Mouse (Mus musculus) embryonic facial prominence, embryonic 12.5 days (tissue): ENCODE measurements around the gene Usp33. TPM values are rescaled to one million over a fixed set of nuclear protein-coding genes. Genes with fewer than 3 reads are reported as not detected.

Experiments
- ATAC-seq: fragments of 200-750 bp; cut with Nextera tagmentation; 2 replicates; pipeline ENCODE4 v1.8.0; 2017; ENCODE audit not compliant: insufficient number of reproducible peaks, insufficient read depth, low FRiP score, low TSS enrichment
- H3K27ac ChIP-seq: fragments of 300-500 bp; sonication (generic); 2 replicates; pipeline ENCODE4 v1.5.1; 2016; ENCODE audit warnings: mild to moderate bottlenecking
- H3K27me3 ChIP-seq: fragments of 300-500 bp; sonication (generic); 2 replicates; pipeline ENCODE4 v1.6.1; 2016; ENCODE audit warnings: mild to moderate bottlenecking, moderate library complexity
- H3K36me3 ChIP-seq: fragments of 300-500 bp; sonication (generic); 2 replicates; pipeline ENCODE4 v1.6.1; 2016; ENCODE audit warnings: mild to moderate bottlenecking
- H3K4me1 ChIP-seq: fragments of 300-500 bp; sonication (generic); 2 replicates; pipeline ENCODE4 v1.6.1; 2016
- H3K4me2 ChIP-seq: fragments of 300-500 bp; sonication (generic); replicated peaks from 2 replicates; pipeline ENCODE4 v1.6.1; 2016; ENCODE audit warnings: mild to moderate bottlenecking, moderate library complexity
- H3K4me3 ChIP-seq: fragments of 300-500 bp; sonication (generic); 2 replicates; pipeline ENCODE4 v1.5.1; 2016; ENCODE audit warnings: mild to moderate bottlenecking
- H3K9ac ChIP-seq: fragments of 300-500 bp; sonication (generic); 2 replicates; pipeline ENCODE4 v1.6.1; 2016; ENCODE audit warnings: mild to moderate bottlenecking, moderate library complexity
- H3K9me3 ChIP-seq: fragments of 300-500 bp; sonication (generic); 2 replicates; pipeline ENCODE4 v1.6.1; 2016; ENCODE audit warnings: mild to moderate bottlenecking, moderate library complexity
- WGBS: fragments of 180-500 bp; shearing (Covaris S2); methylation state at CpG from one replicate; pipeline ENCODE4 v1.1.7; 2016; 5-methylcytosine and 5-hydroxymethylcytosine counted together
- polyA plus RNA-seq: library from polyadenylated mRNA; unstranded; fragments of >200 nt; fragmentation: Nextera tagmentation; extraction: Ambion mirVana; gene quantifications from 2 replicates; pipeline ENCODE4 v1.2.1, GENCODE M21; 2016

Gene Usp33
- polyA plus RNA-seq, 1 experiment from 2014 or later, result 51.1 TPM

DNA sequence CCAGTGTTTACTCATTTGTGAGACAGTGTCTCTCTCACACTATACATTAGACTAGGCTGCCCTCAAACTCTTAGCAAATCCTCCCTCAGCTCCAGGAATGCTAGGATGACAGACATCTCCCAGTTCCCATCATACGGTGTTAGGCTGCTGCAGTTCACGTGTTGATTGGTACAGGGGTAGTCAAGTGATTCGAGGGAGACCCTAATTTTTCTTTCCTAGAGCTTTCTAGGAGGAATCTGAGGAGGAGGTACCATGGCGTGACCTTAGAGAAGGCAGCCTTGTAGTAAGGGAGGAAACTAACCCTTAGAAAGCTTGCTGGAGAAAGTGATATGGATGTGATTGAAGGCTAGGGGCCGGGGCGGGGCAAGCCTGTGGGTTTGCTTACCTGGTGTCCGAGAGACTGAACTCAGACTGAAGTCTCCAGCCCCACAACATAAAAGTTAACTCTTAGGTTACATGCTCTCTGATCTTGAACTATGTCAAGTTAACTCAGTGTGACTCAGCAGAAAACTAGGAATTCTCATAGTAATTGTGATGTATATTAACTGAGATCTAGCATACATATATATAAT, 64.8 kb downstream of the Usp33 start:
- Histone ChIP-seq H3K27me3 (no peaks in the 10 kb centered on the region), H3K4me2 (no peak overlapping the region), H3K36me3 (no peaks in the 10 kb centered on the region), H3K9me3 (no peaks in the 10 kb centered on the region), H3K9ac (no peak overlapping the region), H3K4me1 (no peaks in the 10 kb centered on the region), H3K4me3 (no peak overlapping the region), H3K27ac (no peak overlapping the region)
- no peak for ATAC-seq
- WGBS, result 80% methylated on average over 7 of the region's 7 CpGs

DNA sequence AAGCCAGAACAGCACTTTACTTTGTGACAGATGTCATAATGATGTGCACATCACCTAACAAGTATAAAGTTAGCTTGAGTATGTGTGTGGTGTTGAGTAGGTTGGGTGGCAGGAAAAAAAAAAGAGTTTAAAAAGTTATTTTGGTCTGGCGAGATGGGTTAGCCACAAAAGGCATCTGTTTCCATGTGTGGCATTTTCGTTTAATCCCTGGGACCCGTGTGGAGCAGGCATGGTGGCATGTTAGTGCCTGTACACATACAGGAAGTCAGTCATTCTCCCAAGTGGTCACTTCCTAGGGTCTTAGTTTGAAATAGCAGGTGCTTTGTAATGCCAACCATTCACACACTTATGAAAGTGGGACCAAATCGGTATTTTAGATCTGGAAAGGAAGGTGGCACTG, 66.1 kb downstream of the Usp33 start:
- no peak overlapping the region for H3K9ac ChIP-seq
- ATAC-seq, result no peak
- no peaks in the 10 kb centered on the region for H3K36me3 ChIP-seq
- no peaks in the 10 kb centered on the region for H3K27me3 ChIP-seq
- no peak overlapping the region for H3K4me3 ChIP-seq
- H3K4me1 ChIP-seq, result no peaks in the 10 kb centered on the region
- no peak overlapping the region for H3K4me2 ChIP-seq
- no peaks in the 10 kb centered on the region for H3K9me3 ChIP-seq
- WGBS, result 78% methylated on average over 4 of the region's 4 CpGs
- no peak overlapping the region for H3K27ac ChIP-seq

DNA sequence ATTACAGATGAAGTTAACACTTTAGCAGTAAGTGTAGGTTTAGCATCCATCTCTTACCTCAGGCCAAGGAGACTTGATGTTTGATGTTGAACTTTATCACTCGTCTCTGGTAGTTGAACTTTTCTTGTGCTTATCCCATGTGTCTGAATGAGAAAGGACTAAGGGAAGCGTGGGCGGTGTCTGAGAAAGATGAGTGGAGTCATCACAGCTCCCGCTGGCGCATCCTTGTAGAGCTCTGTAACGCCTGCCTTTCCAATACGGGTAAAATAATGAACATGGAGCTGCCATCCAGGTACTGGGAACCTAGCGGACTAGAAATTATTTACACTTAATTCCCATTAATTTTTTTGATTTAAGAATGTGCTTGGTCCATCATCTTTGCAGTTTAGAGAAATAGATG, 82.6 kb downstream of the Usp33 start:
- WGBS, result 95% methylated on average over 8 of the region's 8 CpGs
- peaks cover 24% of the 10 kb centered on the region for H3K36me3 ChIP-seq

DNA sequence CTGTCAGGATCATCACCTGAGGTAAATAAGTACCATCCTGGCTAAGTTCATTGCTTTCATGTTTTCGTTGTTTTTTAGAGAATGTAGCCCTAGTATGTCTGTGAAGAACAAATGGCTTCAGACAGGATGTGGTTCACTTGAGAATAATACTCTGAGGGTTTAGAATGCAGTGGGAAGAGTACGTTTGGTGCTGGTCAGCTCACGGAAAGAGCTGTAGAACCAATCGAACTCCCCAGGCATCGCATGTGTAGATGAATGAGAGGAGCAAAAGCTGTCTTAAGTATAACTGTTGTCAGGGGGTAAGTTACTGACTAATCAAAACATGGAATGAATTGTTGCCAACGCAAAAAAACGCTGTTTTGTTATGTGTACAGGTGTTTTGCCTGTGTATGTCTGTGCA, 86.4 kb downstream of the Usp33 start:
- ATAC-seq, result no peak
- Histone ChIP-seq H3K36me3 (peaks cover 22% of the 10 kb centered on the region), H3K9ac (no peak overlapping the region)

More for the DNA sequence above, 82.6 kb downstream of the Usp33 start:
- H3K4me3 ChIP-seq, result no peak overlapping the region
- no peaks in the 10 kb centered on the region for H3K27me3 ChIP-seq
- no peak overlapping the region for H3K4me2 ChIP-seq
- no peak for ATAC-seq
- H3K9me3 ChIP-seq, result no peaks in the 10 kb centered on the region
- H3K9ac ChIP-seq, result no peak overlapping the region
- no peaks in the 10 kb centered on the region for H3K4me1 ChIP-seq
- H3K27ac ChIP-seq, result no peak overlapping the region

DNA sequence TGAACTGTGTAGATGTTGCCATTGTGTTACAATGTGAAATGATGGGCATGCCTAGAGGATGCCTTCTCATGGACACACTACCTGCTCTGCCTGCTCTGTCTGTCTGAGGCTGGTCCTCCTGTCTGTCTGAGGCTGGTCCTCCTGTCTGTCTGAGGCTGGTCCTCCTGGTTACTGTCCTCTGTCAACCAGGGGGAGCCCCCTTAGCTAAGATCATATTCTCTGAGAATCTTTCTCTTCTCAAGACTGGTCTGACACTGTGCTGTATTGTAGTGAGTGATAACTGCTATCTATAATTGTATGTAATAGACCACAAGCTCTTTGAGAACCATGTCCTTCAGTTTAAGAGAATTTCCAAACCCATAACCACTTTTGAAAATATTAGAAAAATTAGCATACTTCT, 89.3 kb downstream of the Usp33 start:
- Histone ChIP-seq H3K9ac (no peak overlapping the region), H3K4me1 (no peaks in the 10 kb centered on the region), H3K4me2 (no peak overlapping the region), H3K27ac (no peak overlapping the region), H3K4me3 (no peak overlapping the region), H3K36me3 (peaks cover 11% of the 10 kb centered on the region; the same call in 1 of the 2 replicates), H3K9me3 (no peaks in the 10 kb centered on the region), H3K27me3 (no peaks in the 10 kb centered on the region)
- ATAC-seq, result no peak

More for the DNA sequence above, 86.4 kb downstream of the Usp33 start:
- no peak overlapping the region for H3K27ac ChIP-seq
- no peak overlapping the region for H3K4me2 ChIP-seq
- no peak overlapping the region for H3K4me3 ChIP-seq
- H3K9me3 ChIP-seq, result no peaks in the 10 kb centered on the region
- H3K27me3 ChIP-seq, result no peaks in the 10 kb centered on the region
- H3K4me1 ChIP-seq, result no peaks in the 10 kb centered on the region
- 95% methylated on average over 7 of the region's 7 CpGs for WGBS

DNA sequence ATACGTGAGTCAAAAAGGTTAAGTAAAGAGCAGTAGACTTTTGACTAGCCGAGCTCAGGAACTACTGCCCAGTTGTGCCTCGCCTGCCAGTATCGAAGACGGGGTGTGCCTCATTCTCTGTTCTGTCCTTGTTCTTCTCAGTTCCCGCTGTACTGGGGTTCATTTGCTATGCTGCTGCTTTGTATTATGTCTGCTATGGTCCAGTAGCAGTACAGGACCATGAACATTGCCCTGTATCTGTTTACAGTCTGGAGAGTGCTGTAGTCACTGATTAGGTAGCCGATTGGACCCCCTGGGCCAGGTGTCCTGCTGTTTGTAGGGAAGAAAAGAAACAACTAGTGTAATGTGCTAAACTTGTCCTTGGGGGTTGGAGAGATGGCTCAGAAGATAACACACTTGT, 91.8 kb downstream of the Usp33 start:
- no peak for ATAC-seq

DNA sequence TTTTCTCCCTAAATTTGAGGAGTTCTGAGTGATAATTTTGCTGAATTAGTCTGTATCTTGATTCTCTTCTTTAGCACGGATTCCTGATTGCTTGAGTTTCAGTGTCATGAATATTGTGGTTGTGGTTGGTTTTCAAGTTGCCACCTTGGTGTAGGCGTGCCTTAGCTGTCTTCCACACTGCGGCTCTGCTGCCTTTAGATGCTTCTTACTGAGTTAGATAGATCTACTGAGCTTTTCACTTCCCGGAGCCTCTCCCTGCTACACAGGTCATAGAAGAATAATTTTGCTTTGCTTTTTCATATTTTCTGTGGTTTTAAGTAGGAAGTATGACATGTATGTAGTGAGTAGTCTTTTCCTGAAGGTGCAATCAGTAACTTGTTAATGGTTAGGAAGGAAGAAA, 96.5 kb downstream of the Usp33 start:
- Histone ChIP-seq H3K4me1 (no peaks in the 10 kb centered on the region), H3K36me3 (peaks cover 6% of the 10 kb centered on the region; the same call in 1 of the 2 replicates), H3K9me3 (no peaks in the 10 kb centered on the region), H3K4me3 (no peak overlapping the region), H3K9ac (no peak overlapping the region), H3K4me2 (no peak overlapping the region), H3K27ac (no peak overlapping the region), H3K27me3 (no peaks in the 10 kb centered on the region)
- WGBS, result 96% methylated on average over 4 of the region's 4 CpGs
- ATAC-seq, result no peak

More for the DNA sequence above, 91.8 kb downstream of the Usp33 start:
- Histone ChIP-seq H3K4me2 (no peak overlapping the region), H3K9ac (no peak overlapping the region), H3K9me3 (no peaks in the 10 kb centered on the region), H3K27me3 (no peaks in the 10 kb centered on the region), H3K27ac (no peak overlapping the region), H3K4me3 (no peak overlapping the region), H3K36me3 (peaks cover 11% of the 10 kb centered on the region; the same call in 1 of the 2 replicates), H3K4me1 (no peaks in the 10 kb centered on the region)
- WGBS, result 96% methylated on average over 7 of the region's 7 CpGs

Other genes starting within 250 kb of the Usp33 start
- gene Gipc2, start 180.2 kb upstream of the Usp33 start, polyA plus RNA-seq, result 2.4 and 3.5 TPM in 2 replicates
- gene Dnajb4, start 136.2 kb upstream of the Usp33 start, polyA plus RNA-seq, result 29.4 and 33.0 TPM in 2 replicates
- 367 and 370 TPM in 2 replicates for gene Fubp1, start 136.1 kb upstream of the Usp33 start, polyA plus RNA-seq
- 10.1 and 13.1 TPM in 2 replicates for gene Nexn, start 80.1 kb upstream of the Usp33 start, polyA plus RNA-seq
- gene Miga1, start 6.1 kb upstream of the Usp33 start, polyA plus RNA-seq, result 24.7 and 24.8 TPM in 2 replicates
- 55.9 and 58.4 TPM in 2 replicates for gene Zzz3, start 49.0 kb downstream of the Usp33 start, polyA plus RNA-seq